Mouse (Mus musculus) MEL (cell line): ENCODE measurements around the gene Smarcc2. TPM values are rescaled to one million over a fixed set of nuclear protein-coding genes. Genes with fewer than 3 reads are reported as not detected.
A peak's percentile ranks its signal among the peaks of the same experiment; 100 is the strongest.

Experiments
- DNase-seq: peaks from one replicate; pipeline ENCODE4 v3.0.0; 2011; ENCODE audit warnings: low read depth, low spot score
- H3K27ac ChIP-seq: 2 replicates; pipeline ENCODE4 v1.5.1; 2012; ENCODE audit warnings: low read depth, mild to moderate bottlenecking, control low read depth, low read length, moderate library complexity; ENCODE audit not compliant: control insufficient read depth
- H3K27me3 ChIP-seq, 2 experiments: fragments of 150-350 bp in 1 of 2; sonication (generic) in 1 of 2; 2 replicates each; pipeline ENCODE4 v1.6.1; 2012; ENCODE audit warnings: low read length in 2 of 2, mild to moderate bottlenecking in 2 of 2, improper control_type of control experiment in 1 of 2, moderate library complexity in 1 of 2; ENCODE audit not compliant: insufficient read depth in 2 of 2, control insufficient read depth in 1 of 2
- H3K36me3 ChIP-seq, 2 experiments: 2 replicates each; pipeline ENCODE4 v1.6.1; 2012 to 2014; ENCODE audit warnings: low read length in 2 of 2, improper control_type of control experiment in 1 of 2, inconsistent platforms in 1 of 2, mild to moderate bottlenecking in 1 of 2; ENCODE audit not compliant: insufficient read depth in 2 of 2, control insufficient read depth in 1 of 2
- H3K4me1 ChIP-seq, 2 experiments: fragments of 150-350 bp in 1 of 2; sonication (generic) in 1 of 2; 2 replicates each; pipeline ENCODE4 v1.6.1; 2012; ENCODE audit warnings: low read length in 2 of 2, improper control_type of control experiment in 1 of 2, mild to moderate bottlenecking in 1 of 2; ENCODE audit not compliant: insufficient read depth in 2 of 2, control insufficient read depth in 1 of 2
- H3K4me3 ChIP-seq, 2 experiments: fragments of 150-350 bp in 1 of 2; sonication (generic) in 1 of 2; 2 replicates each; pipeline ENCODE4 v1.5.1; 2012; ENCODE audit warnings: low read depth in 2 of 2, low read length in 2 of 2, mild to moderate bottlenecking in 2 of 2, moderate library complexity in 2 of 2, control low read depth in 1 of 2, improper control_type of control experiment in 1 of 2; ENCODE audit not compliant: control insufficient read depth in 1 of 2, insufficient read depth in 1 of 2
- H3K79me2 ChIP-seq: 2 replicates; pipeline ENCODE4 v1.6.1; 2012; ENCODE audit warnings: mild to moderate bottlenecking, low read length, moderate library complexity; ENCODE audit not compliant: control insufficient read depth, poor library complexity, insufficient read depth
- H3K9ac ChIP-seq: 2 replicates; pipeline ENCODE4 v1.6.1; 2012; ENCODE audit warnings: low read depth, mild to moderate bottlenecking, control low read depth, low read length, moderate library complexity; ENCODE audit not compliant: control insufficient read depth, poor library complexity, severe bottlenecking
- H3K9me3 ChIP-seq: fragments of 150-350 bp; sonication (generic); replicated peaks from 2 replicates; pipeline ENCODE4 v1.6.1; 2012; ENCODE audit warnings: mild to moderate bottlenecking, low read length, improper control_type of control experiment, moderate library complexity; ENCODE audit not compliant: insufficient read depth
- BHLHE40 ChIP-seq: IDR thresholded peaks from 2 replicates; pipeline ENCODE4 v1.6.1; 2012; ENCODE audit warnings: low read depth, mild to moderate bottlenecking, inconsistent platforms, low read length, improper control_type of control experiment, borderline replicate concordance
- E2F4 ChIP-seq: IDR thresholded peaks from 2 replicates; pipeline ENCODE4 v1.6.1; 2011; ENCODE audit warnings: low read depth, low read length, improper control_type of control experiment, borderline replicate concordance
- EP300 ChIP-seq, 2 experiments: IDR thresholded peaks; 2 replicates each; pipeline ENCODE4 v1.6.1; 2011; ENCODE audit warnings: improper control_type of control experiment in 2 of 2, low read length in 2 of 2, low read depth in 1 of 2, mild to moderate bottlenecking in 1 of 2
- GABPA ChIP-seq: IDR thresholded peaks from 2 replicates; pipeline ENCODE4 v1.6.1; 2012; ENCODE audit warnings: low read depth, mild to moderate bottlenecking, inconsistent platforms, low read length, improper control_type of control experiment, moderate library complexity
- GATA1 ChIP-seq: IDR thresholded peaks from 2 replicates; pipeline ENCODE4 v1.6.1; 2011; ENCODE audit warnings: low read depth, low read length, improper control_type of control experiment
- HCFC1 ChIP-seq: IDR thresholded peaks from 2 replicates; pipeline ENCODE4 v1.6.1; 2012; ENCODE audit warnings: low read depth, mild to moderate bottlenecking, inconsistent platforms, low read length, improper control_type of control experiment, moderate library complexity
- JUND ChIP-seq: IDR thresholded peaks from 2 replicates; pipeline ENCODE4 v1.6.1; 2011; ENCODE audit warnings: low read depth, mild to moderate bottlenecking, improper control_type of control experiment, low read length
- KAT2A ChIP-seq: conservative IDR thresholded peaks from 2 replicates; pipeline ENCODE4 v1.6.1; 2012; ENCODE audit warnings: low read depth, low read length, improper control_type of control experiment, inconsistent platforms
- MAZ ChIP-seq: IDR thresholded peaks from 2 replicates; pipeline ENCODE4 v1.6.1; 2012; ENCODE audit warnings: low read depth, mild to moderate bottlenecking, inconsistent platforms, low read length, improper control_type of control experiment
- MEF2A ChIP-seq: IDR thresholded peaks from 2 replicates; pipeline ENCODE4 v1.6.1; 2014; ENCODE audit warnings: low read depth, mild to moderate bottlenecking, inconsistent platforms, low read length, improper control_type of control experiment; ENCODE audit not compliant: poor library complexity, insufficient replicate concordance, severe bottlenecking; ENCODE audit errors: extremely low read depth
- MYB ChIP-seq: IDR thresholded peaks from 2 replicates; pipeline ENCODE4 v1.6.1; 2011; ENCODE audit warnings: mild to moderate bottlenecking, low read depth, low read length, improper control_type of control experiment
- NELFE ChIP-seq: IDR thresholded peaks from 2 replicates; pipeline ENCODE4 v1.6.1; 2011; ENCODE audit warnings: low read depth, low read length, improper control_type of control experiment
- NRF1 ChIP-seq: IDR thresholded peaks from 2 replicates; pipeline ENCODE4 v1.6.1; 2014; ENCODE audit warnings: low read depth, mild to moderate bottlenecking, inconsistent platforms, low read length, improper control_type of control experiment, moderate library complexity; ENCODE audit not compliant: poor library complexity, insufficient read depth, severe bottlenecking
- RAD21 ChIP-seq: IDR thresholded peaks from 2 replicates; pipeline ENCODE4 v1.6.1; 2011; ENCODE audit warnings: mild to moderate bottlenecking, low read depth, low read length, improper control_type of control experiment
- RCOR1 ChIP-seq: IDR thresholded peaks from 2 replicates; pipeline ENCODE4 v1.6.1; 2012; ENCODE audit warnings: low read depth, mild to moderate bottlenecking, inconsistent platforms, low read length, improper control_type of control experiment
- TAL1 ChIP-seq: IDR thresholded peaks from 2 replicates; pipeline ENCODE4 v1.6.1; 2012; ENCODE audit warnings: mild to moderate bottlenecking, inconsistent platforms, low read length, moderate library complexity, mixed read lengths
- UBTF ChIP-seq: IDR thresholded peaks from 2 replicates; pipeline ENCODE4 v1.6.1; 2012; ENCODE audit warnings: low read depth, mild to moderate bottlenecking, inconsistent platforms, low read length, improper control_type of control experiment, moderate library complexity, borderline replicate concordance; ENCODE audit not compliant: insufficient read depth
- ZC3H11A ChIP-seq: IDR thresholded peaks from 2 replicates; pipeline ENCODE4 v1.6.1; 2012; ENCODE audit warnings: low read depth, mild to moderate bottlenecking, inconsistent platforms, low read length, improper control_type of control experiment
- ZNF384 ChIP-seq: IDR thresholded peaks from 2 replicates; pipeline ENCODE4 v1.6.1; 2012; ENCODE audit warnings: low read depth, mild to moderate bottlenecking, inconsistent platforms, low read length, improper control_type of control experiment
- polyA plus RNA-seq, 2 experiments: library from polyadenylated mRNA; stranded (reverse) in 1 of 2; unstranded in 1 of 2; fragments of >175 nt in 1 of 2; fragments of >200 nt in 1 of 2; gene quantifications; 2 replicates each; pipeline versions ENCODE4 v1.2.1 to v1.2.4; 2012; ENCODE audit warnings: low replicate concordance in 2 of 2, low read depth in 1 of 2; ENCODE audit not compliant: insufficient read length in 2 of 2, insufficient read depth in 1 of 2, missing spikeins in 1 of 2
- total RNA-seq: library from RNA; depleted of rRNA; stranded (reverse); fragments of 300-350 nt; gene quantifications from 2 replicates; pipeline ENCODE4 v1.2.3, GENCODE M21; 2012

Smarcc2 gene
- total and polyA plus RNA-seq, 3 experiments, result 24.8 to 226 (median 68.8) TPM

- H3K79me2 ChIP-seq, result peaks cover 8% of the 10 kb centered on the region
- no peaks in the 10 kb centered on the region for H3K9me3 ChIP-seq
- DNase-seq, result no peak
- H3K27ac ChIP-seq, result no peak overlapping the region
- peaks cover 2 to 8% of the 10 kb centered on the region in 2 experiments; a peak in 3 of 4 replicates for H3K36me3 ChIP-seq
- no peak overlapping the region for H3K4me3 ChIP-seq
- no peak overlapping the region for H3K9ac ChIP-seq
- TF ChIP-seq JUND, result no peak
- no peak for TF ChIP-seq MEF2A
- TF ChIP-seq GABPA, result no peak
- TF ChIP-seq GATA1, result no peak
- TF ChIP-seq MAZ, result no peak
- TF ChIP-seq ZNF384, result no peak
- no peak for TF ChIP-seq BHLHE40
- TF ChIP-seq RCOR1, result no peak
- TF ChIP-seq MYB, result no peak
- TF ChIP-seq HCFC1, result no peak
- TF ChIP-seq E2F4, result no peak
- no peak for TF ChIP-seq EP300 (IDR thresholded peaks at IDR 0.05; ENCODE audit: low read depth in 1 of 2, low read length in 2 of 2)
- no peak for TF ChIP-seq KAT2A
- no peak for TF ChIP-seq RAD21
- TF ChIP-seq ZC3H11A, result no peak
- TF ChIP-seq UBTF, result no peak
- no peaks in the 10 kb centered on the region for H3K27me3 ChIP-seq
- peaks cover 3 to 5% of the 10 kb centered on the region in 2 experiments; a peak in 2 of 4 replicates for H3K4me1 ChIP-seq
These were observed 63.3 kb downstream of the Smarcc2 start for GRCm38 (mm10) chr10:128522351-128522750.

- no peaks in the 10 kb centered on the region for H3K27me3 ChIP-seq
- peak overlapping the region; percentile 71 for H3K27ac ChIP-seq
- DNase-seq, result peak; percentile 61
- peaks cover 5 to 12% of the 10 kb centered on the region in 2 experiments; a peak in 3 of 4 replicates for H3K4me1 ChIP-seq
- peak overlapping the region; percentile 83 to 90 for H3K4me3 ChIP-seq
- peaks cover 8% of the 10 kb centered on the region for H3K79me2 ChIP-seq
- peak overlapping the region; percentile 79 for H3K9ac ChIP-seq
- peaks cover 0 to 10% of the 10 kb centered on the region in 2 experiments; a peak in 3 of 4 replicates for H3K36me3 ChIP-seq
- H3K9me3 ChIP-seq, result no peaks in the 10 kb centered on the region
- TF ChIP-seq TAL1 (no peak), GATA1 (no peak), EP300 (IDR thresholded peaks at IDR 0.05; ENCODE audit: low read depth in 1 of 2, low read length in 2 of 2) (0 out of 4 replicates have a peak, but pooled peaks of 1 of the 2 experiments have one; percentile 14), NELFE (peak; percentile 20), NRF1 (peak; percentile 64; the same call in 1 of the 2 replicates)
These were observed 65.2 kb downstream of the Smarcc2 start for GRCm38 (mm10) chr10:128524111-128524731.
